Mouse (Mus musculus) olfactory bulb, adult 2 months (tissue): Measurements from ENCODE around the gene Stub1. TPM values are rescaled to one million over a fixed set of nuclear protein-coding genes. Genes with fewer than 3 reads are reported as not detected.
A peak's percentile ranks its signal among the peaks of the same experiment; 100 is the strongest.
"Not testable (repeated sequence)": the region's sequence is repeated elsewhere in the genome, so short reads cannot be mapped to it uniquely, and the experiment has no call there.

Experiments used
- H3K27ac ChIP-seq: fragments of 200-500 bp; 2 replicates; pipeline ENCODE4 v1.5.1; 2012; ENCODE audit warnings: low read depth, low read length; ENCODE audit not compliant: insufficient read depth
- H3K4me1 ChIP-seq: fragments of 200-500 bp; 2 replicates; pipeline ENCODE4 v1.6.1; 2012; ENCODE audit warnings: low read length; ENCODE audit not compliant: control insufficient read depth, insufficient read depth
- H3K4me3 ChIP-seq: fragments of 200-500 bp; 2 replicates; pipeline ENCODE4 v1.5.1; 2012; ENCODE audit warnings: mild to moderate bottlenecking, low read depth, low read length, moderate library complexity; ENCODE audit not compliant: insufficient read depth
- CTCF ChIP-seq: fragments of 200-500 bp; IDR thresholded peaks from 2 replicates; pipeline ENCODE4 v1.5.1; 2012; ENCODE audit warnings: low read depth, mild to moderate bottlenecking, low read length, moderate library complexity; ENCODE audit not compliant: insufficient read depth
- POLR2A ChIP-seq: fragments of 200-500 bp; IDR thresholded peaks from 2 replicates; pipeline ENCODE4 v1.6.1; 2012; ENCODE audit warnings: mild to moderate bottlenecking, low read depth, low read length, moderate library complexity; ENCODE audit not compliant: insufficient read depth
- whole genome bisulfite sequencing: fragments of 180-500 bp; shearing (Covaris S2); methylation state at CpG from one replicate; pipeline ENCODE4 v1.1.7; 2018; 5-methylcytosine and 5-hydroxymethylcytosine counted together
- polyA plus RNA-seq: library from polyadenylated mRNA; stranded (reverse); fragments of >200 nt; gene quantifications from 2 replicates; pipeline ENCODE4 v1.2.4, GENCODE M21; 2012; ENCODE audit warnings: low replicate concordance; ENCODE audit not compliant: missing spikeins, insufficient read depth, insufficient read length

The Stub1 gene
- polyA plus RNA-seq, 1 experiment: not detected

DNA sequence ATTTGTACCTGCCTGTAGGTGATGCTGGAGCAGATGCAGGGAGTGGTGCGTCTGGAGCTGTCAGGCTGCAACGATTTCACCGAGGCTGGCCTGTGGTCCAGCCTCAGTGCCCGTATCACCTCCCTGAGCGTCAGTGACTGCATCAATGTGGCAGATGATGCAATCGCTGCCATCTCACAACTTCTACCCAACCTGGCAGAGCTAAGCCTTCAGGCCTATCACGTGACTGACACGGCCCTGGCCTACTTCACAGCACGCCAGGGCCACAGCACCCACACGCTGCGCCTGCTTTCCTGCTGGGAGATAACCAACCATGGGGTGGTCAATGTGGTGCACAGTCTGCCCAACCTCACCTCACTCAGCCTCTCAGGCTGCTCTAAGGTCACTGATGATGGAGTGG lies 15.5 kb downstream of the Stub1 start:
- H3K4me1 ChIP-seq: peaks cover 17% of the 10 kb centered on the region
- 86% methylated on average over 11 of the region's 11 CpGs for WGBS
- TF ChIP-seq CTCF (no peak), POLR2A (no peak)
- H3K27ac ChIP-seq: no peak overlapping the region
- H3K4me3 ChIP-seq: no peak overlapping the region

DNA sequence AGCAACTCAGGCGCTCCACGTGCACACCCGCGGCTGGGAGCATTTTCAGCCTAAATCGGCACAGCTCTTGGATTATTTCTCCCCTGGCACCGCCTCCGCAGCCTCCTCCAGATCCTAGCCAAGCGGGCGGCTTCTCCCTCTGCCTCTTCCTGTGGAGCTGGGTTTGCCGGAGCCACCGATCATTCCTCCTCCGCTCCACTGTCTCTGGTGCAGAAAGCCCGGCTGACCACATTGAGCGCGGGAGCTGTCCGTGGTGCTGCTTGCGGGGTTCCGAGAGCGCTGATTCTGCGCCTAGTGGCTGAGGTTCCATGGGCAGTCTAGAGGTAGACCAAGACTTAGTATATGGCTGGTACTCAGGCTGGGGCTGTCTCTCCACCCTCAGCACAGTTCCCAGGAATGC lies 19.7 kb downstream of the Stub1 start:
- TF ChIP-seq POLR2A: 0 out of 2 replicates have a peak, but pooled peaks have one; percentile 20
- TF ChIP-seq CTCF: peak; percentile 32; the same call in 1 of the 2 replicates
- peak overlapping the region; percentile 44 for H3K4me3 ChIP-seq
- WGBS: under 1% methylated on average over 20 of the region's 20 CpGs
- H3K27ac ChIP-seq: peak overlapping the region; percentile 66
- peaks cover 40% of the 10 kb centered on the region for H3K4me1 ChIP-seq

DNA sequence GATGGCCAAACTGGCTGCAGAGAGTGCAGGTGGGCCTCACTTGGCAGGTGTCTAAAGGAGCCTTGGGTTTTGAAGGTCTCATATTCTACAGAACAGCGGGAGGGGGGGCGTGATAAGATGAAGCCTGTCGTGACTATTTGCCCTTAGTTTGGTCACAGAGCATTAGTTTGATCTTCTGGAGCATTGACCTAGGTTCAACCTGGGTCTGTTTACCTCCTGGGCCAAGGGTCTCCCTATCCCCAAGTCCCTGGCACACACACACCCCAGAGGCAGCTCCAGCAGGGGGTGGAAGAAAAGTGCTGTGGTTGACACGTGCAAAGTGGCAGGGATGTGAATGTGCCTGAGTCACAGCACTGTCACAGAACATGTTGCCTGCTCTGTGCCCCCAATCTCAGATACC lies 22.3 kb downstream of the Stub1 start:
- Histone ChIP-seq H3K4me3 (peak overlapping the region; percentile 77; the same call in 1 of the 2 replicates), H3K4me1 (peaks cover 42% of the 10 kb centered on the region), H3K27ac (no peak overlapping the region)
- TF ChIP-seq CTCF: no peak
- TF ChIP-seq POLR2A: no peak
- 58% methylated on average over 4 of the region's 4 CpGs for WGBS

DNA sequence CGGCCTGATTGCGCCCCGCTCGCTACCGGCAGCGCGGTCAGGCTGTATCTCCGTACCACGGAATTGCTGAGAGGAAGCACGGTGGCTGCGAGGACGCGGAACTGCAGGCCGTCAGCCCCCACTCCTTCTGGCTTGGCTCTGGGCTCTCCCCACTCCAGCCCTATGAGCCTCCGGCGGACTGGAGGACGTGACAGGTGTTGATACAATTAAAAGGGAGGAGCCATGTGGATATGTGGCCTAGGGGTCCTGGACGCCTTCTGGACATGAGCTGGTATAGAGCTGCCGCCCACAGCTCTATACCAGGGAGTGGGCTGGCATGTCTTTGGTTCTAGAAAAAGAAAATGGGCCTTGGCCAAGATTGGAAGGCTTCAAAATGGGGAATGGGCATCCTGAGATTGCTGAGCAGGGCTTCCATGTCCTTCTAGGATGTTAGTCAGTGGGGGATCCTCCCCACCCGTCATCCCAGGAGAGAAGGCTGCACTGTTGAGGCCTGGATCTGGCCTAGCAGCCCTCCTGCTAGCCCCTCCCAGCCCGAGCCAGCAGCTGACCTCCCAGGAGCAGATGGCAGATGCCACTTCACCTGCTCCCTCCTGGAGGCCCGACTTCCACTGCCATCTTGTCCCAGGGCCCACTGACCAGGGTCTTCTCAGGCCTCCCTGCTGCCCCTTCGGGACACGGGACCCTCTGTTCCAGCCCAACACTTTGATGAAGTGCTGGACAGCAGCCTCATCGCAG lies 23.4 kb downstream of the Stub1 start:
- H3K4me1 ChIP-seq: peaks cover 38% of the 10 kb centered on the region
- TF ChIP-seq POLR2A (no peak), CTCF (no peak)
- H3K27ac ChIP-seq: peak overlapping the region; percentile 76
- H3K4me3 ChIP-seq: peak overlapping the region; percentile 77
- 7% methylated on average over 25 of the region's 25 CpGs for WGBS

DNA sequence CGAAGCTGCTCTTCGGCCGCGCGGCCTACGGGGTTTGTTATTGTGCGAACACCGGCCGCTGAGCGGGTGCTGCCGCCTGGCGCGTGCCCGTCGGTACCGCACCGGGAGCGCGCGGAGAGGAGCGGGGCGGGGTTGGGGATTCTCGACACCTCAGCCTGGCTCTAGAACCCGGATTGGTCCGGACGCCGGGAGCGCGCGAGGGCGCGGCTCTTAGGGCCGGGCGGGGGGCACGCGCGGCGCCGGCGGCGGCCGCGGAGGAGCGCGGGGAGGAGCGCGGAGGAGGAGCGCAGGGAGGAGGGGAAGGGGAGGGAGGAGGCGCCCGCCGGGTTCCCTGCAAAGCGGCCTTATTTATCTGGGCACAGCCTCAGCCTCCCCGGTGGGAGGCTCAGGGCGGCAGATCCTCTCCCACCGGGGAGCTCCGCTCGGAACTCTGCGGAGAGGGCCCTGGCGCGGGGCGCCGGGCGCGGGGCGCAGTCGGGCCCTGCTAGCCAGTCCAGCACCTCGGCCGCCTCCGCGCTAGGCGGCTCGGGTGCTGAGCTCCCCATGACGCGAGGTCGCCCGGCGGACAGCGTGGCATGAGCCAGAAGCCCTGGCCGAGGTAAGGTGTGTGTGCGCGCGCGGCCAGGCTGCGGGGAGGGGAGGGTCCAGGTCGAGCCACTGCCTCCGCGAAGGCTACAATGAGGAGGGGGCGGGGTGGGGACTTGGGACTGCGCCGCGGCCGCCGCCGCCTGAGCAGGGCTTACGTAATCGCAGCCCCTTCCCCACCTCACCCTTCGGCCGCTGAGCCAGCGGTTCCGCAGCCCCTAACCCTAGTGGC lies 24.2 kb downstream of the Stub1 start, which contains the start of gene Fbxl16:
TSS of gene Fbxl16 (plus strand) at position 297 of the 817 bp plus-strand sequence.
- H3K4me1 ChIP-seq: peaks cover 38% of the 10 kb centered on the region
- TF ChIP-seq POLR2A (peak; percentile 91), CTCF (0 out of 2 replicates have a peak, but pooled peaks have one; percentile 14)
- under 1% methylated on average over 98 of the region's 100 CpGs for WGBS
- H3K27ac ChIP-seq: peak within 1 kb of the TSS; percentile 86
- H3K4me3 ChIP-seq: peak within 1 kb of the TSS; percentile 77

DNA sequence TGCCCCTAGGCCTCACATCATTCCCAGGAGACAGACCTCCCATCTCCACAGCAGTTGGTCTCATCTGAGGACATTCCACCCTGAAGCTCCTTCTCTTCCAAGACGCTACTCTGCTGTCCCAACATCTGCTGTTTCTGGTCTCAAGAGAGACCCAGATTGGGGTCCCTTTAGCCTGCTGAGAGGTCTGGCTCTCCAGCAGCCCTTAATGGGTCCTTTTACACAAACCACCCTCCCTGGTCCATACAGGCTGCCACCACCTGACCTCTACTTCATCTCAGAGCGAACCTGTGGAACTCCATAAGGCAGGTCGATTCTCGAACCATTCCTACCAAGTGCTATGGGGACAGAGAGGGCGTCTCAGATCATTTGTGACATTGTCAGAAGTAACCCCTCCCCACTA lies 25.2 kb downstream of the Stub1 start:
- TF ChIP-seq CTCF: no peak
- no peak for TF ChIP-seq POLR2A
- Histone ChIP-seq H3K27ac (peak overlapping the region; percentile 86), H3K4me1 (peaks cover 37% of the 10 kb centered on the region), H3K4me3 (no peak overlapping the region)
- 37% methylated on average over 5 of the region's 5 CpGs for WGBS

DNA sequence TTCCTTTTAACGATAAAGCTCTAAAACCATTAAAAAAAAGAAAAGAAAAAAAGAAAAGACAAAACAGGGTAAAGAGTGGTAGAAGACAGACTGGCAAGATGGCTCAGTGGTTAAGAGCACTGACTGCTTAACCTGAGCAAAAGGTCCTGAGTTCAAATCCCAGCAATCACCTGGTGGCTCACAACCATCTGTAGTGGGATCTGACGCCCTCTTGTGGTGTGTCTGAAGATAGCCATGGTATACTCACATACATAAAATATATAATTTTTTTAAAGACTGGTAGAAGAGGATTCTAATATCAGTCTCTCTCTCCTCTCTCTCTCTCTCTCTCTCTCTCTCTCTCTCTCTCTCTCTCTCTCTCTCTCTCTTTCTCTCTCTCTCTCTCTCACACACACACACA lies 25.8 kb downstream of the Stub1 start:
- not testable (repeated sequence) for H3K4me3 ChIP-seq, H3K27ac ChIP-seq
- WGBS: 42% methylated on average over 2 of the region's 2 CpGs
- peaks cover 39% of the 10 kb centered on the region for H3K4me1 ChIP-seq

DNA sequence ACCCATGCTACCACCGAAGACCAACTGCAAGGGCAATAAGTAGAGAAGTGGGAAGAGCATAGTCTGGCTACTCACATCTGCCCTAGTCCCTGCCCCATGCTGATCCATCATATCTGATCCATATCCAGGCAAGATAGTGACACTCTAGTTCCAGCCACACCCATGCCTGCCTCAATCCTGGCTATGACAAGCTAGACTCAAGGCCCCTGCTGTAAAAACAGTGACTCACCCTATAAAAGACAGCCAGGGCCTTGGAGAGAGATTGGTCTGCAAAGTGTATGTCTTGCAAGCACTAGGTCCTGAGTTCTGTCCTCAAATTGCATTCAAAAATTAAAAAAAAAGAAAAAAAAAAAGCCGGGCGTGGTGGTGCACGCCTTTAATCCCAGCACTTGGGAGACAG lies 26.7 kb downstream of the Stub1 start:
- Histone ChIP-seq H3K27ac (no peak overlapping the region), H3K4me1 (peaks cover 34% of the 10 kb centered on the region), H3K4me3 (no peak overlapping the region)
- TF ChIP-seq POLR2A (no peak), CTCF (no peak)
- WGBS: 90% methylated on average over 4 of the region's 4 CpGs
